Mouse (Mus musculus): ENCODE measurements around the gene Gm17728. TPM values are rescaled to one million over a fixed set of nuclear protein-coding genes. Genes with fewer than 3 reads are reported as not detected.

Gm17728 gene
- polyA plus RNA-seq, 1 experiment from 2014 or later = not detected

- Histone ChIP-seq H3K4me1 (replicated peaks; ENCODE audit: control insufficient read depth, insufficient read depth, low read length) (no peaks in the 10 kb centered on the region), H3K9ac (ENCODE audit: low read depth, low read length) (no peak overlapping the region), H3K27ac (ENCODE audit: low read depth, low read length) (no peak overlapping the region), H3K4me2 (replicated peaks; ENCODE audit: low read depth) (no peak overlapping the region), H3K4me3 (ENCODE audit: low read depth, low read length) (no peak overlapping the region), H3K27me3 (replicated peaks; ENCODE audit: control insufficient read depth, insufficient read depth, low read length) (no peaks in the 10 kb centered on the region), H3K9me3 (ENCODE audit: control insufficient read depth) (no peaks in the 10 kb centered on the region), H3K36me3 (ENCODE audit: control insufficient read depth, insufficient read depth) (no peaks in the 10 kb centered on the region)
- no peak for ATAC-seq
- WGBS = 53% methylated on average over 7 of the region's 7 CpGs
- TF ChIP-seq CTCF (IDR thresholded peaks at IDR 0.05; ENCODE audit: low read depth) = peak; percentile 35
These were observed 6.6 kb downstream of the Gm17728 start for GRCm38 (mm10) chr17:9428374-9428994.

GRCm38 (mm10) chr17:9439997-9440655 is 18.3 kb downstream of the Gm17728 start:
- Histone ChIP-seq H3K4me1 (replicated peaks; ENCODE audit: control insufficient read depth, insufficient read depth, low read length) (no peaks in the 10 kb centered on the region), H3K36me3 (ENCODE audit: control insufficient read depth, insufficient read depth) (no peaks in the 10 kb centered on the region), H3K4me3 (ENCODE audit: low read depth, low read length) (no peak overlapping the region), H3K9ac (ENCODE audit: low read depth, low read length) (no peak overlapping the region), H3K9me3 (ENCODE audit: control insufficient read depth) (no peaks in the 10 kb centered on the region), H3K27me3 (replicated peaks; ENCODE audit: control insufficient read depth, insufficient read depth, low read length) (no peaks in the 10 kb centered on the region), H3K27ac (ENCODE audit: low read depth, low read length) (no peak overlapping the region), H3K4me2 (replicated peaks; ENCODE audit: low read depth) (no peak overlapping the region)
- WGBS = 76% methylated on average over 4 of the region's 4 CpGs
- ATAC-seq = no peak
- TF ChIP-seq CTCF (IDR thresholded peaks at IDR 0.05; ENCODE audit: low read depth) = 0 out of 2 replicates have a peak, but pooled peaks have one; percentile 8

GRCm38 (mm10) chr17:9456406-9456805 is 34.5 kb downstream of the Gm17728 start:
- no peak for TF ChIP-seq CTCF (IDR thresholded peaks at IDR 0.05; ENCODE audit: low read depth)
- Histone ChIP-seq H3K9me3 (ENCODE audit: control insufficient read depth) (no peaks in the 10 kb centered on the region), H3K27ac (ENCODE audit: low read depth, low read length) (no peak overlapping the region), H3K4me3 (ENCODE audit: low read depth, low read length) (no peak overlapping the region), H3K27me3 (replicated peaks; ENCODE audit: control insufficient read depth, insufficient read depth, low read length) (no peaks in the 10 kb centered on the region), H3K4me1 (replicated peaks; ENCODE audit: control insufficient read depth, insufficient read depth, low read length) (no peaks in the 10 kb centered on the region), H3K4me2 (replicated peaks; ENCODE audit: low read depth) (no peak overlapping the region), H3K9ac (ENCODE audit: low read depth, low read length) (no peak overlapping the region), H3K36me3 (ENCODE audit: control insufficient read depth, insufficient read depth) (no peaks in the 10 kb centered on the region)
- 57% methylated on average over 5 of the region's 5 CpGs for WGBS
- no peak for ATAC-seq

GRCm38 (mm10) chr17:9460904-9461303 is 39.0 kb downstream of the Gm17728 start:
- Histone ChIP-seq H3K27ac (ENCODE audit: low read depth, low read length) (no peak overlapping the region), H3K27me3 (replicated peaks; ENCODE audit: control insufficient read depth, insufficient read depth, low read length) (no peaks in the 10 kb centered on the region), H3K9me3 (ENCODE audit: control insufficient read depth) (no peaks in the 10 kb centered on the region), H3K36me3 (ENCODE audit: control insufficient read depth, insufficient read depth) (no peaks in the 10 kb centered on the region), H3K4me2 (replicated peaks; ENCODE audit: low read depth) (no peak overlapping the region), H3K4me1 (replicated peaks; ENCODE audit: control insufficient read depth, insufficient read depth, low read length) (no peaks in the 10 kb centered on the region), H3K9ac (ENCODE audit: low read depth, low read length) (no peak overlapping the region), H3K4me3 (ENCODE audit: low read depth, low read length) (no peak overlapping the region)
- no peak for TF ChIP-seq CTCF (IDR thresholded peaks at IDR 0.05; ENCODE audit: low read depth)
- WGBS = 76% methylated on average over 2 of the region's 2 CpGs
- ATAC-seq = no peak

Other genes starting within 250 kb of the Gm17728 start
- not detected in 2 replicates for gene Pabpc6, start 247.7 kb downstream of the Gm17728 start, polyA plus RNA-seq (2015; fragmentation: Nextera tagmentation; extraction: Ambion mirVana)

Data from intestine, postnatal 0 days (tissue).